Mouse (Mus musculus): ENCODE data around the gene Hapln2.
A peak's percentile ranks its signal among the peaks of the same experiment; 100 is the strongest.

Hapln2 gene

DNA sequence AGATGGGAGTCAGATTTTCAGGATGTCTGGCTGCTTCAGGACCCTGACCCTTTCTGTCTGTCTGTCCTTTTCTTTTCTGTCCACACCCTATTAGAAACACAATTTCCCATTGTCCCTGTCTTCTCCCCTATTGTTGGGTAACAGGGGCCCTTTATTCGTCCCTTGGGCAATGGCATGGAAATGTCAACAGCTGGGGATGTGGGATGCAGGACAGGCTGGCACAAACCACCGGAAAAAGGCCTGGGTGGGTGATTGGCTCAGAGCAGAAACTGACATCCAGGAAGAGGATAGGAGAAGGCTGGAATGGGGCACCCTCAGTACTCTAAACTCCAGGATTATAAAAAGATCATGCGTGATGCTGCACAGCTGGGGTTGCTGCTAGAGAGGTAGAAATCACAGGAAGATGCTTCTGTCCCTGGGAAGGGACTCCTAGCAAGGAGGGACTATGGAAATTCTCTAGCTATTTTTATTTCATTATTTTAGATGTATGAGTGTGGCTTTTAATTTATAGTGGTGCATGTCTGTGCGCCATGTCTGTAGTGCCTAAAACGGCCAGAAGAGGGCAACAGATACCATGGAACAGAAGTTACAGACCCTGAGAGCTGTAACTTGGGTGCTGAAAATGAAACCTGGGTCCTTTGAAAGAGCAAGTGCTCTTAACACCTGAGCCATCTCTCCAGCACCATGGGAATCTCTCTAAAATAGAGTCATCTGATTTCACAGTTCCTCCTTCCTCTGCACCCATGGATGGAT, at the start of gene Hapln2:
Hapln2 (minus strand) TSS at position 150 of the 753 bp plus-strand sequence.
- DNase-seq: peak; percentile 16

DNA sequence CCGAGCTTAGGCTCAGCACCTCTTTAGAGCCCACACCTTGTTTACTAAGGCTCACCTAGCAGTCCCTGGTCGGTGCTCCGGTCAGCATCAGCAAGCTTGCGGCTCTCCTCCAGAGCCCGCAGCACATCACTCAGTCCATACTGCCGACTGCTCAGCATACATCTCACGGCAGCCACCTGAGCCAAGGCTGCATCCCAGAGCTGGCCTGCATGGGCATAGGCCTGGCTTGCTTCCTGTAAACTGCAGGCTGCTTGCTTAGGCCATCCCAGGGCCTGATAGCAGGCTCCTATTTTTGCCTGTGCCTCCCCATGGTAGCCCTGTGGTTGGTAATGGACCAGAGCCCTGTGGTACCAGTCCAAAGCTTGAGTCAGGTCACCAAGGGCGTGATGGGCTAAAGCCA, 47.4 kb upstream of the Hapln2 start:
- DNase-seq: no peak

DNA sequence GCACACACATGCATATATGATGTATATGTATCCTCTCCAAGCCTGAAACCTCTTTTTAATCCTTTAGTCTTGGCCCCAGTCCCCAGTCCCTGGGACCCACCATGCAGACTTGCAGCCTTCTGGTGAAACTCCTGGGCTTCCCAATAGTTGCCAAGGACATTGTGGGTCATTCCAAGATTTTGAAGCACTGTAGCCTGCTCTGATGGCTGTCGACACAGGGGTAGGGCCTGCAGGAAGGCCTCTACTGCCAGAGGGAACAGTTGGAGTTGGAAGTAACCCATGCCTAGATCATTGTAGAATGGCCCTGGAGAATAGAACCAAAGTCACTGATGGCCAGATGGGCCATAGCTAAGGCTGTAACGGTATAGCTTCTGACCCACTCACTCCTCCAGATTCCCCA, 47.0 kb upstream of the Hapln2 start:
- no peak for DNase-seq

GRCm38 (mm10) chr3:88073631-88074030, 46.2 kb upstream of the Hapln2 start:
- DNase-seq: no peak

GRCm38 (mm10) chr3:88071783-88072182, 44.4 kb upstream of the Hapln2 start:
- peak; percentile 93 for DNase-seq

- DNase-seq: peak; percentile 71
Measured at GRCm38 (mm10) chr3:88068386-88068785, 41.0 kb upstream of the Hapln2 start.

DNA sequence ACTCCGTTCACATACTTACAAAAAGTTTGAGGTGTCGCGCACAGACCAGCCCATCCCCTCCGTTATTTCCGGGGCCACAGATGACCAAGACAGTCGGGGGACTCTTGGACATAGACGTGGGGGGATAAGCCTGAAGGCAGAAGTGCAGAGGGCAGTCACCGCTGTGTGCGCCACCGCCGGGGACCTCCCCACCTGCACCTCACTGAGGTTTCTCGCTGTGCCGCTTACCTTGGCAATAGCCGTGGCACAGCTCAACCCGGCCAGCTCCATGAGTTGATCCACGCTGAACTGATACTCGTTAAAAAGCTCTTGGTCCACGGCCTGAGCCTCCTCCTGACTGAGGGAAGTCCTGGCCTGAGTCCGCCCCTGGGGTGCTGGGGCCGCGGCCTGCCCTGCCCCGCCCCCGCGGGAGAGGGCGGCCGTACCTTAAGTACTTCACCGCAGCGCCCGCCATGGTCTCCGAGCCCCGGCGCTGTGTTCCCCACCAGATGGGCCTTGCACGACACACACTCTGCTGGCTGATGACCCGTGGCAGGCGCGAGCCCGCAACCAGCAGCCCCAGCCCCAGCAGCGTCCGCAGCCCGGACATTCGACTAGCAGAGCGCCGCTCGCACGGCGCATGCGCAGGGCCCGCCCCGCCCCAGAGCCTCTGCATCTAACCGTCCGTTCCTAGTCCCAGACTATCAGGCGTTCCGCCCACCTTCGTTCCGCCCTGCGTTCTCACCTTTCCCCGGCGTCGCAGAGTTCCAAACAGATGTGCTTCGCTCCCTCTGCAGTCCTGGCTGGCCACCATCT, 30.7 kb upstream of the Hapln2 start, which contains the start of gene Naxe:
Naxe (minus strand) TSS at position 594 of the 795 bp plus-strand sequence.
- peak; percentile 90 for DNase-seq

- no peak for DNase-seq
Measured at GRCm38 (mm10) chr3:88057030-88057429, 29.6 kb upstream of the Hapln2 start.

- peak; percentile 30 for DNase-seq
Measured at GRCm38 (mm10) chr3:88049532-88049931, 22.1 kb upstream of the Hapln2 start.

DNA sequence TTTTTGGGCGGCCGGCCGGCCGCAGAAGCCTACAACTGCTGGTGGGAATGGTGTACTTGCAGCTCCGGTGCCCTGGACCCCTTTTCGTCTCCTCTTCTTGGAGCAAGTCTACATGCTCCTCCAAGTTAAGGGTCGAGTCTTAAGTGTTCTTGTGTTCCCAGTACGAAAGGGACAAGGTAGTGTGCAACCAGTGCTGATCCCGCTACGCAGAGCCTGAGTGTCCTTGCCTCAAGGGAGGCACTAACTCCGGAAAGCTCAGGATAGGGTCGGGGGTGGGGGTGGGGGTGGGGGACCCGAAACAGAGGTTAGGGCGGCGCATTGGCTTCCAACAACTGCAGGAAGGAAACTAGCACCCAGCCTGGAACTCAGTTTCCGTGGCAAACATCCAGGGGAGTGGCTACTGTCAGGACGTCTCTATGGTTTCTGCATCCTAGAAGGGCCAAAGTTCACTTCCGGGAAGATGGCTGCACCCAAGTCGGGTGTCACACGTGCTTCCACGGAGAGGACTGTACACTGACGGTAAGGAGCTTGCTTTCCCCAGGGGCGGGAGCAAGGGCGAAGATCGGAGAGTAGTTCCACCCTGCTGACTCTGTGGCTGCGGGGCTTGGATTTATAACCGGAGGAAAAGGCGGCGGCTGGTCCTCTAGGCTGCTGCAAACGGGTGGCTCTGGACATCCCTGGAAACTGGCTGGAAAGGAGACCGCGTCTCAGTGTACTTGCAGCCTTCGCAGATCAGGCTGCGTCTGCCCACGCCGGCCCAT, 15.5 kb upstream of the Hapln2 start, which contains the start of gene Gpatch4:
Gpatch4 (plus strand) TSS at position 448 of the 761 bp plus-strand sequence.
- peak; percentile 95 for DNase-seq

DNA sequence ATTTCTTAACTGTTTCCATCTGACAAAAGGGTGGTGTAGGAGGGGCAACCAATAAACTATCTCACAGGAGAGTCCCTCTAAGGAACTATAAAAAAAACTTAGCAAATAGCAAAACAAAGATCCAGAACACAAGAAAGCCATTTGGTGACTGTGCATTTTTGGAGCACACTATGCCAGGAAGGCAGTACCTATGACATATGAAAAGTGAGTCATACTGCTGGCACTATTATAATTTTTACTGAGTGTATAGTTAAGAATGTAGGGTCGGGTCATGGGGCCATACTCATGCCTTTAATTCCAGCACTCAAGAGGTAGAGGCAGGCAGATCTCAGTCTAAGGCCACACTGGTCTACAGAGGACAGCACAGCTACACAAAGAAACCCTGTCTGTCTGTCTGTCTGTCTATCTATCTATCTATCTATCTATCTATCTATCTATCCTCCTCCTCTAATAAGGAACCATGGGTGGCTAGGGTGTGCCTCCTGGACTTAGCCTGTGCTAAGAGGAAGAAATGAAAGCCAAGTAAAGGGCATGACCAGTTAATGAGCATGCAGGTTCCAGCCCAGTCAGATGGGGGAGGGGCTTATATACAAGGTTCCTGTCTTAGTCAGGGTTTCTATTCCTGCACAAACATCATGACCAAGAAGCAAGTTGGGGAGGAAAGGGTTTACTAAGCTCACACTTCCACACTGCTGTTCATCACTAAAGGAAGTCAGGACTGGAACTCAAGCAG, 8.3 kb upstream of the Hapln2 start:
- DNase-seq: no peak

- peak; percentile 40 for DNase-seq
Measured at GRCm38 (mm10) chr3:88033506-88033905, 6.1 kb upstream of the Hapln2 start.

- DNase-seq: peak; percentile 82
Measured at GRCm38 (mm10) chr3:88030608-88031395, 3.4 kb upstream of the Hapln2 start.

GRCm38 (mm10) chr3:88026823-88027222, 560 bp downstream of the Hapln2 start:
- no peak for DNase-seq

- no peak for DNase-seq
Measured at GRCm38 (mm10) chr3:88023192-88024074, 4.0 kb downstream of the Hapln2 start.

- DNase-seq: peak; percentile 96
Measured at GRCm38 (mm10) chr3:88022322-88023191, 4.8 kb downstream of the Hapln2 start.

- peak; percentile 46 for DNase-seq
Measured at GRCm38 (mm10) chr3:88010634-88011265, 16.6 kb downstream of the Hapln2 start.

DNA sequence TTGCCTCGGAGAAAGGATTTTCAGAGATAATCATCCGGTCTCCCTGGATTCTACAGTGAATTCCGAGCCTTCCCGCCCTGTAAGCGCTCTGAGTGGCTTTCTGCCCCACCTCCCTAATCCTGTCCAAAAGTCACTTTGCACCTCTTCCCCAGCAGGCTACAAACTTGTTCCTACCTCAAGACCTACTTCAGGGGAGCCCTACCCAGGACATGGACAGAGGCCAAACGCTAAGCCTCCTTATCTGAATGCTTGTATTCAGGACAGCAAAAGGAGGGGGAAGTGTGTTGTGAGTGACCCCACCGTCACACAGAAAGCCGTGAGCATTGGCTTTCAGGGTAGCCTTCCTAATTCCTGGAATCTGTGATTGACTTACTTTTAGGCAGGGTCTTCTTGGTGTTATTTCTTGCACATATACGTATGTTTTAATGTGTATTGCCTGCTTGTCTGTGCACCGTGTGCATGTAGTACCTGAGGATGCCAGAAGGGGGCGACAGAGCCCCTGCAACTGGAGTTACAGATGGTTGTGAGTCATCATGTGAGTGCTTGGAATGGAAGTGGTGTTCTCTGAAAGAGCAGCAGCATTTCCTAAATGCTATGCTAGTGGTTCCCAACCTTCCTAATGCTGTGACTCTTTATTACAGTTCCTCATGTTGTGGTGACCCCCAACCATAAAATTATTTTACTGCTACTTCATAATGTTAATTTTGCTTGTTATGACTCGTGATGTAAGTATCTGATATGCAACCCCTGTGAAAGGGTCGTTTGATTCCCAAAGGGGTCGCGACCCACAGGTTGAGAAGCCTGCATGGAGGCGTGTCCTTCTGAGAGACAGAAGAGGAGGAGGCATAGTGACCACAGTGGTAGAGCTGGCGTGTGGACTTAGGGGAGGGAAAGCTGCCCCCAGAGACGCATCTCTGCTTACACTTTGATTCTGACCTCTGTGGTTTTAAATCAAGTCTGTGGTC, 21.3 kb downstream of the Hapln2 start:
- DNase-seq: peak; percentile 67

Data from lung, postnatal 10 days (tissue).